Mouse (Mus musculus): ENCODE results near the gene Csgalnact2.

- TF ChIP-seq CTCF (IDR thresholded peaks at IDR 0.05; ENCODE audit: control insufficient read depth, insufficient read depth, low read length) (no peak), POLR2A (IDR thresholded peaks at IDR 0.05; ENCODE audit: borderline replicate concordance, control insufficient read depth, low read depth, low read length) (no peak)
These were observed 12.0 kb upstream of the Csgalnact2 start for GRCm38 (mm10) chr6:118150988-118151387.
